Mouse (Mus musculus) liver, adult 2 months (tissue): Measurements from ENCODE around the gene Hist1h2bn.

Source experiments
- CTCF ChIP-seq: fragments of 200-500 bp; IDR thresholded peaks from 2 replicates; pipeline ENCODE4 v1.5.1; 2011; ENCODE audit warnings: low read depth, low read length, control low read depth
- POLR2A ChIP-seq: fragments of 200-500 bp; IDR thresholded peaks from 2 replicates; pipeline ENCODE4 v1.6.1; 2011; ENCODE audit warnings: low read length, control low read depth; ENCODE audit not compliant: insufficient read depth; ENCODE audit errors: extremely low read depth

DNA sequence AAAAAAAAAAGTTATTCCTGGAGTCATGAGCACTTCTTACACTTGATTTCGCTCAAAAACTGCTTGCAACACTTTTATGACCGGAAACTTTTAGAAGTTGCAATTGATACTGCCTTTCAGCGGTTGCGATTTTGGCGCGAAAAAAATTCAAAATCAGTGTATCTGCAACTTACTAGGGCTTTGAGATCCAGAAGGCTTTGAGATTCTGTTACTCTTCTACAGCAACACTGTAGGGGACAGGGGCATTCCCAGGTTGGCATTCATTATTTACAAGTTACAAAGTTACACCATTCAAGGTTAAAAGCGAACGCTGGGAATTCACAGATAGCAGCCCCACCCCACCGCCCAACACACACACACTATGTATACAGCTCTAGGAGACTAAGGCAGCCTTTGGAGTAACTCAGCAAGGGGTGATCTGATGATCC, 29.8 kb downstream of the Hist1h2bn start:
- TF ChIP-seq CTCF (no peak), POLR2A (no peak)
